Mouse (Mus musculus) cerebellum, adult 2 months (tissue): ENCODE measurements around the gene Erlin1.

Experiments
- CTCF ChIP-seq: fragments of 200-500 bp; IDR thresholded peaks from 2 replicates; pipeline ENCODE4 v1.5.1; 2011; ENCODE audit warnings: low read depth, mild to moderate bottlenecking, control low read depth, low read length, moderate library complexity, borderline replicate concordance; ENCODE audit not compliant: insufficient read depth
- POLR2A ChIP-seq: fragments of 200-500 bp; IDR thresholded peaks from 2 replicates; pipeline ENCODE4 v1.6.1; 2011; ENCODE audit warnings: low read length, control low read depth, borderline replicate concordance; ENCODE audit not compliant: insufficient read depth

DNA sequence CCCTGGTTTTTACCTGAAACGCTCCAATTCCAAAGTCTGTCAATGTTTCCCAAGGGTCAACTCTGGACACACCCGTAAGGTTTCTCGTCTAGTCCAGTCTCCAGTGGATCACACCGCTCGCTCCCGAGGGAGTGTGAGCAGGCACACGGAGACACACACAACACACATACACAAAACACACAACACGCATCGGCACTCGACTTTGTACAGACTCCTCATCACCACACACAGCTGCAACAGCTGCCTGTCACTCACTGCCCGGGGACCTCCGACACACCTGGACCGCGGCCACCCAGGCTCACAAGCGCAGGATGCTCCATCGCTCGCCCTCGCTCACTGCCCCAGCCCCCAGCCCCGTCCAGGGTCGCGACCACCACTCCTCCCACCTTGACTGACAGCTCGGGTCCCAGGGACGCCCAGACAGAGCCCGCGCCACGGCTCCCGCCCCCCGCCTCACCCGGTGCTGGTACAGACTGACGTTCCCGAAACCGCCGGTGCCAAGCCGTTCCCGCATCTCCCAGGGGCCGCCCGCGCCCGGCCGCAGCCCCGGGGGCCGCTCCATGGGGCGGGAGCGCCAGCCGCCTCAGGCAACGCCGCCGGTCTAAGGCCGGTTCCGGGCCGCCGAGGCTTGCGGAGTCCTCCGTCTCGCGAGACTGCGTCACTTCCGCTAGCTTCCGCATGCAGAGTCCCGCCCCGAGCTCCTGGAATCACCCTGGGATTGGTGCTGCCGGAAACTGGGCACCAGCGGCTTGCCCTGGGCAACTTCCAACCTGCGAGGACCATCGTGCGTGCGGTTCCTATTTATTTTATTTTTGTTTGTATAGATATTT is 37.5 kb upstream of the Erlin1 start, which contains the start of gene Chuk:
- no peak for TF ChIP-seq CTCF
- peak; percentile 75 for TF ChIP-seq POLR2A
